Mouse (Mus musculus): Measurements from ENCODE around the gene Ddhd1. TPM values are rescaled to one million over a fixed set of nuclear protein-coding genes. Genes with fewer than 3 reads are reported as not detected.

The Ddhd1 gene
- polyA plus RNA-seq, 1 experiment from 2014 or later: 16.1 TPM

GRCm38 (mm10) chr14:45661575-45661974 lies 3.6 kb upstream of the Ddhd1 start:
- no peak overlapping the region for H3K27ac ChIP-seq (replicated peaks)

GRCm38 (mm10) chr14:45660315-45660714 lies 2.4 kb upstream of the Ddhd1 start:
- Histone ChIP-seq H3K27me3 (no peaks in the 10 kb centered on the region), H3K4me3 (no peak overlapping the region), H3K4me1 (peaks cover 18% of the 10 kb centered on the region), H3K27ac (replicated peaks) (no peak overlapping the region), H3K9ac (replicated peaks) (no peak overlapping the region), H3K9me3 (no peaks in the 10 kb centered on the region), H3K36me3 (no peaks in the 10 kb centered on the region), H3K4me2 (replicated peaks) (no peak overlapping the region)
- WGBS: 96% methylated on average over 1 of the region's 1 CpGs
- no peak for ATAC-seq (ENCODE audit: low FRiP score, low read depth)

More at GRCm38 (mm10) chr14:45661575-45661974, 3.6 kb upstream of the Ddhd1 start:
- Histone ChIP-seq H3K4me3 (no peak overlapping the region), H3K9ac (replicated peaks) (no peak overlapping the region), H3K36me3 (no peaks in the 10 kb centered on the region), H3K4me2 (replicated peaks) (no peak overlapping the region), H3K4me1 (peaks cover 5% of the 10 kb centered on the region; the same call in 1 of the 2 replicates), H3K9me3 (no peaks in the 10 kb centered on the region), H3K27me3 (no peaks in the 10 kb centered on the region)
- 51% methylated on average over 5 of the region's 5 CpGs for WGBS
- no peak for ATAC-seq (ENCODE audit: low FRiP score, low read depth)

DNA sequence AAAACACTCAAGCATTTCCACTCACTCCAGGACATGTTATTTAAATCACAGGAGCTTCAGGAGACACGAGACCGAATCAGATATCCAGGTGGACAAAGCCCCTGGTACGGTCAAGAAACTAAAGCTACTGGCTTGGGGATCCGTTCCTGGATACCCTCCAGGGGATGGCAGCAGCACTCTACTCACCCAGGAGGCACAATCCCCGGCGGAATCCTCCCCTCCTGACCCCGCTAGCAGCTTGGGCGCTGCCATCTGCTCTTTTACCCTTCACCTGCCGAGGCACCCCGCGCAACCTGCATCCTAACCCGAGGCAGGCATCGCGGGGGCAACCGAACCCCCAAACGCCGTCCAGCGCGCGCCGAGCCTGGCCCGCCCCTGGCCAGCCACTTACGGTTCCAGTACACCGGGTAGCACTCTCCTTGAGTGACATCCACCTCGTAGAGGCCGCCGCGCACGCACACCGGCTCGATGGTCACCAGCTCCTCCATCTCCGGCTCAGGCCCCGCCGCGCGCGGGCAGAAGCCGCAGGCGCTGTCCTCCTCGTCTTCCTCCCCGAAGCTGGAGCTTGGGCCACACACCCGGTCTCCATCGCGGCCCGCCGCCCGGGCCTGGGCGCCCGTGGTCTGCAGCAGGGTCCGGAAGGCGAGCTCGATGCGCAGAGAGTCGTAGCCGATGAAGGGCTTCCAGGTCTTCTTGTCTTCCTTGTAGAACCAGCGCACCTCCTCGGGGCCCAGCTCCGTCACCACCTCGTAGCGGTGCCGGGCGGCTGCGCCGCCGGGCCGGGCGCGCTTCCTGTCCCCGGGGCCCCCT lies 907 bp downstream of the Ddhd1 start:
- no peaks in the 10 kb centered on the region for H3K27me3 ChIP-seq

GRCm38 (mm10) chr14:45654876-45655416 lies 3.0 kb downstream of the Ddhd1 start:
- H3K9ac ChIP-seq (replicated peaks): 0 out of 2 replicates have a peak overlapping the region, but pooled peaks have one; percentile 15
- no peak for ATAC-seq (ENCODE audit: low FRiP score, low read depth)
- H3K27ac ChIP-seq (replicated peaks): 0 out of 2 replicates have a peak overlapping the region, but pooled peaks have one; percentile 2
- 84% methylated on average over 13 of the region's 13 CpGs for WGBS
- no peaks in the 10 kb centered on the region for H3K27me3 ChIP-seq
- no peaks in the 10 kb centered on the region for H3K36me3 ChIP-seq
- 0 out of 2 replicates have a peak overlapping the region, but pooled peaks have one; percentile 7 for H3K4me3 ChIP-seq
- H3K4me1 ChIP-seq: peaks cover 28% of the 10 kb centered on the region
- H3K9me3 ChIP-seq: no peaks in the 10 kb centered on the region
- peak overlapping the region; percentile 86 for H3K4me2 ChIP-seq (replicated peaks)

More for the DNA sequence above, 907 bp downstream of the Ddhd1 start:
- under 1% methylated on average over 69 of the region's 69 CpGs for WGBS
- peak overlapping the region; percentile 90 for H3K9ac ChIP-seq (replicated peaks)
- peak overlapping the region; percentile 89 for H3K4me3 ChIP-seq
- peak; percentile 62 for ATAC-seq (ENCODE audit: low FRiP score, low read depth)
- no peaks in the 10 kb centered on the region for H3K36me3 ChIP-seq
- H3K27ac ChIP-seq (replicated peaks): peak overlapping the region; percentile 95
- H3K4me2 ChIP-seq (replicated peaks): peak overlapping the region; percentile 86
- H3K4me1 ChIP-seq: peaks cover 28% of the 10 kb centered on the region
- H3K9me3 ChIP-seq: no peaks in the 10 kb centered on the region

DNA sequence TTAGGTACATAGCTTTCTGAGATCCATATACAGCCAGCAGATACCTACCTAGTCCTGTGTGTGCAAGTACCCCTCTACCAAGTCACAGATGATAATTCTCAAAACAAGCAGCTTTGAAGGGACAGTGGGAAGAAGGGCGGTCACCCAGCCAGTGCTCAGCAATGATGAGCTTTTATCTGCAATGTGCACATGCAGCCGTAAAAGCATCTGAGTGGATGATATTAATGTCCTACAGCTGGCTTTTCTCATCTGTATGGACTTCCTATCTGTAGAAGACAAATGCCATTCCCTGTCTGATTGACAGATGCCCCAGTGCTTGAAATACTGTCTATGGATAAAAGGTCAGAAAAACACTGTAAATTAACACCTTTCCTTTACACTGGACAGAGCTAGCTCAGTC lies 4.2 kb downstream of the Ddhd1 start:
- 81% methylated on average over 2 of the region's 2 CpGs for WGBS

DNA sequence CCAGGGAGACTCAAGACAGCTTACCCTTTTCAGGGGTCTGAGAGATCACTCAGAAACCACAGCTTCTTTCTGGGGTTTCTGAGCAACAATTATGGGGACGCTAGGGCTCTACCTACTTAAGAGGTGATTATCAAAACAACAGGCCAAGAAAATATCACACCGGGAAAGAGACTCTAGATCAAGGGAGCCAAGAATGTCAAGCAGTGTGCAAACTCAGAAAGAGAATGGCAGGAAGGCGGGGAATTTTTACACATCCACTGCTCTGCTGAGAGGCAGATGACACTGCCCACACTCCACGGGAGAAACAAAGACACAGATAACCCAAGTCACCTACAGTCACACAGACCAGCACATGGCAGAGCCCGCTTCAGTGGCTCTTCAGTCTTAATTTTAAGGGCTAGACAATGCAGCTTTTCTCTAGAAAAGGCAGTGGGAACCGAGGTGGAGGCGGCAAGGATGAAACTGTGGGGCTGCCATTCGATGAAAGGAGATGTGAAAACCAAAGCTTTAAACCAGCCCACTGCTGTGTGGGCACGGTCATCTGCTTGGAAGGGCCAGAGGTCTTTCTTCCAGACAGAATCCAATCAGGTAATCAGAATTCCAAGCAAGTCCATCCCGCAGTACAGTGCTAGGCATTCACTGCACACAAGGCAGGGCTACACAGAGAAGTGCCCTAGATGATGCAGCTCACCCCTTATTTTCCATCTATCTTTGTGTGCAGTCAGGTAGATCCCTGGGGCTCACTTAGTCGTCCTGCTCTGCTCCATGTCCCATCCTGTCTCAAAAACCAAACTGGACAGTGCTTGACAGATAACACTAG lies 8.7 kb downstream of the Ddhd1 start:
- Histone ChIP-seq H3K4me2 (replicated peaks) (no peak overlapping the region), H3K4me3 (no peak overlapping the region), H3K27ac (replicated peaks) (0 out of 2 replicates have a peak overlapping the region, but pooled peaks have one; percentile 10), H3K9me3 (no peaks in the 10 kb centered on the region), H3K27me3 (no peaks in the 10 kb centered on the region), H3K36me3 (no peaks in the 10 kb centered on the region), H3K4me1 (peaks cover 21% of the 10 kb centered on the region), H3K9ac (replicated peaks) (no peak overlapping the region)
- no peak for ATAC-seq (ENCODE audit: low FRiP score, low read depth)
- 39% methylated on average over 11 of the region's 11 CpGs for WGBS

More for the DNA sequence above, 4.2 kb downstream of the Ddhd1 start:
- Histone ChIP-seq H3K27ac (replicated peaks) (no peak overlapping the region), H3K9me3 (no peaks in the 10 kb centered on the region), H3K4me2 (replicated peaks) (no peak overlapping the region), H3K9ac (replicated peaks) (no peak overlapping the region), H3K4me1 (peaks cover 37% of the 10 kb centered on the region), H3K4me3 (no peak overlapping the region), H3K36me3 (no peaks in the 10 kb centered on the region), H3K27me3 (no peaks in the 10 kb centered on the region)
- no peak for ATAC-seq (ENCODE audit: low FRiP score, low read depth)

GRCm38 (mm10) chr14:45648144-45648543 lies 9.8 kb downstream of the Ddhd1 start:
- ATAC-seq (ENCODE audit: low FRiP score, low read depth): no peak
- H3K4me3 ChIP-seq: no peak overlapping the region
- H3K4me2 ChIP-seq (replicated peaks): no peak overlapping the region
- no peak overlapping the region for H3K9ac ChIP-seq (replicated peaks)
- H3K27me3 ChIP-seq: no peaks in the 10 kb centered on the region
- 97% methylated on average over 3 of the region's 3 CpGs for WGBS
- no peaks in the 10 kb centered on the region for H3K36me3 ChIP-seq
- peaks cover 31% of the 10 kb centered on the region for H3K4me1 ChIP-seq
- H3K27ac ChIP-seq (replicated peaks): no peak overlapping the region
- no peaks in the 10 kb centered on the region for H3K9me3 ChIP-seq

DNA sequence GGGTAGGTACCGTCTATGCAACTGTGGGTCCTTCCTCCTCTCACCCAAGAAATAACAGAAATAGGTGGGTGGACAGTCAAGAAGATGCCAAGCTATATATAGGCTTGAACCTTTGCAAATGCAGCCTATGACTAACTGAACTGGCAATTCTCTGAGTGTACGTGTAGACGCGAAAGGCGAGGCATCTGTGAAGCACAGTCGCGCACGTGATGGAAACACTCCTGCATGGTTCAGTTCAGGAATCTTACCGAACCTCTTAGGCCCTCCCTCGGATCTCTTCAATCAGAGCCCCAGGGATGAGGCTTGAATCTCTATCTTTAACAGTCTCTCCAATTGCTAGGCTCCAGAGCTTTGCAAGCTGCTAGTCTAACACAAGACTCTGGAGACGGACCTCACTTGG lies 10.3 kb downstream of the Ddhd1 start:
- 96% methylated on average over 11 of the region's 11 CpGs for WGBS
- peaks cover 32% of the 10 kb centered on the region for H3K4me1 ChIP-seq
- no peak for ATAC-seq (ENCODE audit: low FRiP score, low read depth)
- H3K27ac ChIP-seq (replicated peaks): no peak overlapping the region
- H3K9me3 ChIP-seq: no peaks in the 10 kb centered on the region
- no peak overlapping the region for H3K9ac ChIP-seq (replicated peaks)
- H3K4me2 ChIP-seq (replicated peaks): no peak overlapping the region
- H3K36me3 ChIP-seq: no peaks in the 10 kb centered on the region
- no peaks in the 10 kb centered on the region for H3K27me3 ChIP-seq
- H3K4me3 ChIP-seq: no peak overlapping the region

DNA sequence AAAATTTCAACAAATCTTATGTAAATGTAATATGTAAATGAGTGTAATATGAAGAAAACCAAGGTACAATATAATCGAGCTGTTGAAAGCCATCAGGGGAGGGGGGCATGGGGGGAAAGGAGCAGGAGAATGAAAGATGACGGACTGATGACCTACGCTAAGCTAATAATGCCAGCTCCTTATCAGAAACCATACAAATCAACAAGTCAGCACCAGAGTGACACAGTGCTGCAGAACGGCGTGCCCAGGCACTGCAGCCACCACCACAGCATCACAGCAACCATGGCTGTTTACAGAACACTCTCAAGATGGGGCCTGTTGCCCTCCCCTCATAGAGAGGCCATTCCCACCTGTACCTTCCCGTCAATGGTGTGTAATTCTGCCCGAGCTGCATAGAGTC lies 10.8 kb downstream of the Ddhd1 start:
- no peak overlapping the region for H3K4me2 ChIP-seq (replicated peaks)
- H3K4me1 ChIP-seq: peaks cover 32% of the 10 kb centered on the region
- no peak for ATAC-seq (ENCODE audit: low FRiP score, low read depth)
- WGBS: 87% methylated on average over 7 of the region's 7 CpGs
- H3K36me3 ChIP-seq: no peaks in the 10 kb centered on the region
- no peaks in the 10 kb centered on the region for H3K9me3 ChIP-seq
- no peak overlapping the region for H3K4me3 ChIP-seq
- H3K27me3 ChIP-seq: no peaks in the 10 kb centered on the region
- no peak overlapping the region for H3K27ac ChIP-seq (replicated peaks)
- no peak overlapping the region for H3K9ac ChIP-seq (replicated peaks)

DNA sequence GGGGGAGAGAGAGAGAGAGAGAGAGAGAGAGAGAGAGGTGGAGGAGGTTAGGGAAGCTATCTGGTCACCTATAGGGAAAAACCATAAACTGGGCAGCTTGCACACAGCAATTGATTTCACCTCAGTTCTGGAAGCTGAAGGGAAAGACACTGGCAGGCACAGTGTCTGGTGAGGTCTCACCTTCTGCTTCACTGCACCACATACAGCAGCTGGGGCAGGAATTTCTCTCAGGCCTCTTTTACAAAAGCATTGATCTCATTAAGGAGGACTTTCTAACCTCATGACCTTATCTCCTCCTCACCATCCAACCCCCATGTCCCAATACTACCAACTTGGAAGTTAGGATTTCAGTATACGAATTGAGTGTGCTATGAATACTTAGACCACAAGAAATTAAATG lies 13.2 kb downstream of the Ddhd1 start:
- 45% methylated on average over 1 of the region's 1 CpGs for WGBS

DNA sequence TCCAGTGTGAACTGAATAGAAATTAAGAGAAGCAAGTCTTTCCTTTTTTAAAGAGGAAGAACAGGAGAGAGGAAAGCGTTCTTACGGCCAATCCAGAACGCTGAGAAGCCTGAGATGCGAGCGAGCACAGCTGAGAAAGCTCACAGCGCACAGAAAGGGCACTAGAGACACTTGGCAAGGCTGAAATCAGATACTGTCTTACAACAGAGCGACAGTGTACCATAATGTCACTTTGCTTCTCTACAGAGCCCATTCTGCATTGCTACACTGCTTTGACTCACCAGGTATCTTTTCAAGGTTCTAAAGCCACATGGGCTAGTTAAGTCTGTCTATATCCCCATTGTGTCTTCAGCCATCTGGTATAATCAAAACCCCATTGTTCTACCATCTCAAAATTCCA lies 13.7 kb downstream of the Ddhd1 start:
- Histone ChIP-seq H3K27me3 (no peaks in the 10 kb centered on the region), H3K9me3 (no peaks in the 10 kb centered on the region), H3K27ac (replicated peaks) (0 out of 2 replicates have a peak overlapping the region, but pooled peaks have one; percentile 25), H3K4me1 (peaks cover 34% of the 10 kb centered on the region), H3K4me2 (replicated peaks) (peak overlapping the region; percentile 4), H3K36me3 (no peaks in the 10 kb centered on the region), H3K9ac (replicated peaks) (no peak overlapping the region), H3K4me3 (no peak overlapping the region)
- 34% methylated on average over 7 of the region's 7 CpGs for WGBS
- no peak for ATAC-seq (ENCODE audit: low FRiP score, low read depth)

More for the DNA sequence above, 13.2 kb downstream of the Ddhd1 start:
- Histone ChIP-seq H3K27me3 (no peaks in the 10 kb centered on the region), H3K9me3 (no peaks in the 10 kb centered on the region), H3K9ac (replicated peaks) (no peak overlapping the region), H3K4me2 (replicated peaks) (no peak overlapping the region), H3K4me3 (no peak overlapping the region), H3K27ac (replicated peaks) (0 out of 2 replicates have a peak overlapping the region, but pooled peaks have one; percentile 25), H3K36me3 (no peaks in the 10 kb centered on the region), H3K4me1 (peaks cover 39% of the 10 kb centered on the region)
- no peak for ATAC-seq (ENCODE audit: low FRiP score, low read depth)
